Mouse (Mus musculus): ENCODE data around the gene Adam15.

DNA sequence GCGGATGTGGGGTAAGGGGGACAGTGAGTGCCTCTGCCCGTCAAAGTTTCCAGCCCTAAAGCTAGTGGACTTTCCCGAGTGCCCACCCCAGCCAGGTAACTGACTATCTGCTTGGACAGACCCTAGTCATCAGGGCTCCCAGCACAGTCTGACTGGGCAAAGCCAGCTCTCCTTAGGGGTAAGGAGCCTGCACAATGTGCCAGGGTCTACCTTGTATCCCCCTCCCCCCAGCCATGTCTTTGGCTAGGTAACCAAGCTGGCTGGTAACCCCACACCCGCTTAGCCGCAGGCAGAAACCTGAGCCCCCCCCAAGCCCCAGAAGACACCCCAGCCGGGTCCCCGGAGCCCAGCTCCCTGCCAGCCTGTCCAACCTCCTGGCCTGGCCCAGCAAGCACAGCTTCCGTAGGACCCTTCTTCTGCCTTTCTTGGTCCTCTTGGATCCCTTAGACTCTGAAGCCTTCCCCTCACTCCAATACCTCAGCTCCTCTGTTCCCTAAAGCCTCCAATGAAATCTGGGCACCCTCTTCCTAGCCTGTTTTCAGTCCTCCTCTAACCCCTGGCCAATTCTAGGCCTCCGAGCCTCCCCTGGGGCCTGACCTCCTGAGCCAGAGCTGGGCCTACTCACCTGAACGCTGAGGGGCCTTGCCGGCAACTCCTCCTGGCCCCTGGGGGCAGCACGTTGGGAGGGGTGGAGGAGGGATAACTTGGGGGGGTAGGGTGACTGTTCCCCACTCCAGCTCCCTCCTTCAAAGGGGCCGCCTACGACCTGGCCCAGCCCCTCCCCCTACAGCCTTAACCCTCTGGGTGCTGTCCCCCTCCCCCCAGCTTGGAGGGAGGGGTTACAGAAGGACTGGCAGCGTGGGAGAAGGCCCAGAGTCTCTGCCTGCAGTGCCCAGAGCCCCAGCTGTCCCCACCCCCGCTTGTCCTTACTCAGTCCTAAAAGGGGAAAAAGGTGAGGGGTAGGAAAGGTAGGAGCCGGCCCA lies 36.9 kb upstream of the Adam15 start:
- TF ChIP-seq CTCF (IDR thresholded peaks at IDR 0.05; ENCODE audit: borderline replicate concordance, insufficient read depth, low read length) (no peak), POLR2A (IDR thresholded peaks at IDR 0.05; ENCODE audit: low read depth, low read length) (no peak)

All from embryonic fibroblast, embryonic 13.5 days (primary cell).